Comparison of ENCODE assay signal across 9 mouse cellular contexts in genomic region chr11:95012075-95012474, GRCm38 (mm10). TPM values are rescaled to one million over a fixed set of nuclear protein-coding genes. Genes with fewer than 3 reads are reported as not detected.
DNase-seq lines count a peak whose midpoint lies in the region; ATAC-seq and TF ChIP-seq lines count a peak whose summit lies in the region.
"Had no signal": no experiment of that assay in that cellular context is flagged by ENCODE, and none has a peak within 500 bp of the region (broad histone marks: within the 10 kb centered on the region; RNA-seq: fewer than 3 reads in every experiment).

No protein-coding gene starts in this region.

- peaks cover 48% of the 10 kb centered on the region for H3K4me1 ChIP-seq in kidney, embryonic 15.5 days
- H3K4me1 ChIP-seq in forebrain, postnatal 0 days (ENCODE audit: insufficient read depth): peaks cover 26% of the 10 kb centered on the region
- H3K4me1 ChIP-seq in liver, embryonic 16.5 days (ENCODE audit: control insufficient read depth, low read depth, low read length): peaks cover 64% of the 10 kb centered on the region

- no peak for TF ChIP-seq CTCF in forebrain, postnatal 0 days (IDR thresholded peaks at IDR 0.05; ENCODE audit: low read depth)

- H3K27ac ChIP-seq in kidney, embryonic 15.5 days: peak overlapping the region; percentile 22; the same call in 1 of the 2 replicates
- no peak overlapping the region for H3K27ac ChIP-seq in forebrain, postnatal 0 days (ENCODE audit: low read depth, low read length)
- peak overlapping the region; percentile 98 for H3K27ac ChIP-seq in liver, embryonic 16.5 days (ENCODE audit: low read length)
- H3K27ac ChIP-seq: macrophage had no signal

- H3K9me3 ChIP-seq in kidney, embryonic 15.5 days (replicated peaks): no peaks in the 10 kb centered on the region
- H3K9me3 ChIP-seq in forebrain, postnatal 0 days (ENCODE audit: low read length): no peaks in the 10 kb centered on the region
- H3K9me3 ChIP-seq in liver, embryonic 16.5 days (replicated peaks; ENCODE audit: control insufficient read depth, low read length): no peaks in the 10 kb centered on the region

- H3K4me3 ChIP-seq in kidney, embryonic 15.5 days (replicated peaks): no peak overlapping the region
- H3K4me3 ChIP-seq in forebrain, postnatal 0 days (ENCODE audit: low read depth, low read length): peak overlapping the region; percentile 90
- peak overlapping the region; percentile 71 for H3K4me3 ChIP-seq in liver, embryonic 16.5 days (ENCODE audit: low read depth, low read length)

- peak; percentile 61; the same call in 1 of the 2 replicates for ATAC-seq in kidney, embryonic 15.5 days (replicated peaks; ENCODE audit: low FRiP score)
- no peak for ATAC-seq in forebrain, postnatal 0 days
- ATAC-seq in liver, embryonic 16.5 days (ENCODE audit: low read depth): peak; percentile 96

- H3K27me3 ChIP-seq in kidney, embryonic 15.5 days: no peaks in the 10 kb centered on the region
- H3K27me3 ChIP-seq in forebrain, postnatal 0 days (ENCODE audit: insufficient read depth, low read length): no peaks in the 10 kb centered on the region
- no peaks in the 10 kb centered on the region for H3K27me3 ChIP-seq in liver, embryonic 16.5 days (ENCODE audit: control insufficient read depth, insufficient read depth, low read depth, low read length)

- no peak overlapping the region for H3K9ac ChIP-seq in kidney, embryonic 15.5 days
- peak overlapping the region; percentile 98 for H3K9ac ChIP-seq in forebrain, postnatal 0 days
- H3K9ac ChIP-seq in liver, embryonic 16.5 days (ENCODE audit: low read depth, low read length): peak overlapping the region; percentile 85

- intact Hi-C loops in heart, postnatal 36 days (cut with DNase I): loop anchor here (2.0 kb wide), 1 partner anchor 27 kb away; no protein-coding TSS in a partner anchor

- DNase-seq in kidney, postnatal 36 days: no peak
- DNase-seq in forebrain, postnatal 0 days: no peak
- peak; percentile 80 to 86 for DNase-seq in spleen, postnatal 4 days (ENCODE audit: low spot score in 2 of 2)
- no peak for DNase-seq in ovary, adult 18-20 months (ENCODE audit: low spot score)
- DNase-seq in urinary bladder, postnatal 14 days (ENCODE audit: low spot score): no peak
- no peak for DNase-seq in heart, postnatal 36 days

- H3K4me2 ChIP-seq in kidney, embryonic 15.5 days: peak overlapping the region; percentile 90
- H3K4me2 ChIP-seq in forebrain, postnatal 0 days (ENCODE audit: low read depth): peak overlapping the region; percentile 71
- H3K4me2 ChIP-seq in liver, embryonic 16.5 days (ENCODE audit: low read depth, low read length): peak overlapping the region; percentile 70

- 48% methylated on average over 3 of the region's 3 CpGs for WGBS in kidney, embryonic 15.5 days
- 52% methylated on average over 3 of the region's 3 CpGs for WGBS in forebrain, postnatal 0 days
- WGBS in liver, embryonic 16.5 days (ENCODE audit: insufficient replicate concordance): 19% methylated on average over 3 of the region's 3 CpGs

- peaks cover 37% of the 10 kb centered on the region for H3K36me3 ChIP-seq in kidney, embryonic 15.5 days
- H3K36me3 ChIP-seq in forebrain, postnatal 0 days (ENCODE audit: insufficient read depth): peaks cover 17% of the 10 kb centered on the region
- H3K36me3 ChIP-seq in liver, embryonic 16.5 days (ENCODE audit: control insufficient read depth, insufficient read depth): peaks cover 13% of the 10 kb centered on the region

RNA-seq across cellular contexts. Expression of gene Samd14, which starts 2.4 kb away (rescaled TPM):
- polyA plus RNA-seq in kidney, embryonic 15.5 days (2015; fragmentation: Nextera tagmentation; extraction: Ambion mirVana): 16.9 and 21.2 TPM in 2 replicates
- total RNA-seq in forebrain, postnatal 0 days (2014; rRNA removed): 145 and 150 TPM in 2 replicates
- 113 and 130 TPM in 2 replicates for polyA plus RNA-seq in forebrain, postnatal 0 days (2015; fragmentation: Nextera tagmentation; extraction: Ambion mirVana)
- polyA plus RNA-seq in liver, embryonic 16.5 days (2015; fragmentation: Nextera tagmentation; extraction: Ambion mirVana): 27.2 and 34.7 TPM in 2 replicates
- 1 to 10 TPM; 1.2 to 1.3 TPM for total RNA-seq in heart, postnatal 36 days (2021)

RNA-seq across cellular contexts. Expression of gene Ppp1r9b, which starts 21.2 kb away (rescaled TPM):
- polyA plus RNA-seq in kidney, embryonic 15.5 days (2015; fragmentation: Nextera tagmentation; extraction: Ambion mirVana): 10.0 and 10.6 TPM in 2 replicates
- total RNA-seq in forebrain, postnatal 0 days (2014; rRNA removed): 184 and 202 TPM in 2 replicates
- 22.3 and 24.9 TPM in 2 replicates for polyA plus RNA-seq in forebrain, postnatal 0 days (2015; fragmentation: Nextera tagmentation; extraction: Ambion mirVana)
- 7.1 and 7.6 TPM in 2 replicates for polyA plus RNA-seq in liver, embryonic 16.5 days (2015; fragmentation: Nextera tagmentation; extraction: Ambion mirVana)
- 10 to 100 TPM; 46.3 to 50.8 TPM for total RNA-seq in heart, postnatal 36 days (2021)

RNA-seq across cellular contexts. Expression of gene Pdk2, which starts 29.1 kb away (rescaled TPM):
- polyA plus RNA-seq in kidney, embryonic 15.5 days (2015; fragmentation: Nextera tagmentation; extraction: Ambion mirVana): 49.4 and 56.2 TPM in 2 replicates
- total RNA-seq in forebrain, postnatal 0 days (2014; rRNA removed): 6.9 and 10.2 TPM in 2 replicates
- 31.9 and 38.1 TPM in 2 replicates for polyA plus RNA-seq in forebrain, postnatal 0 days (2015; fragmentation: Nextera tagmentation; extraction: Ambion mirVana)
- polyA plus RNA-seq in liver, embryonic 16.5 days (2015; fragmentation: Nextera tagmentation; extraction: Ambion mirVana): 10.7 and 13.9 TPM in 2 replicates
- 100 to 1,000 TPM; 439 to 481 TPM for total RNA-seq in heart, postnatal 36 days (2021)

RNA-seq across cellular contexts. Expression of gene Sgca, which starts 35.9 kb away (rescaled TPM):
- polyA plus RNA-seq in kidney, embryonic 15.5 days (2015; fragmentation: Nextera tagmentation; extraction: Ambion mirVana): 1.2 and 1.7 TPM in 2 replicates
- total RNA-seq in forebrain, postnatal 0 days (2014; rRNA removed): 0.15 TPM in 1 of 2 replicates, not detected in the other
- polyA plus RNA-seq in forebrain, postnatal 0 days (2015; fragmentation: Nextera tagmentation; extraction: Ambion mirVana): 0.09 and 0.13 TPM in 2 replicates
- polyA plus RNA-seq in liver, embryonic 16.5 days (2015; fragmentation: Nextera tagmentation; extraction: Ambion mirVana): 0.86 and 0.96 TPM in 2 replicates
- 100 to 1,000 TPM; 185 to 189 TPM for total RNA-seq in heart, postnatal 36 days (2021)
- polyA plus RNA-seq: macrophage had no signal

RNA-seq across cellular contexts. Expression of gene Hils1, which starts 44.7 kb away (rescaled TPM):
- not detected in 2 replicates for polyA plus RNA-seq in kidney, embryonic 15.5 days (2015; fragmentation: Nextera tagmentation; extraction: Ambion mirVana)
- not detected in 2 replicates for total RNA-seq in forebrain, postnatal 0 days (2014; rRNA removed)
- polyA plus RNA-seq in forebrain, postnatal 0 days (2015; fragmentation: Nextera tagmentation; extraction: Ambion mirVana): not detected in 2 replicates
- not detected in 2 replicates for polyA plus RNA-seq in liver, embryonic 16.5 days (2015; fragmentation: Nextera tagmentation; extraction: Ambion mirVana)
- total RNA-seq in heart, postnatal 36 days (2021): not detected
- polyA plus RNA-seq: macrophage had no signal

Comparison
In these comparisons a context has a peak if more than half of its experiments do, and no peak if none do; other contexts are left out.
1. DNase-seq: peak in spleen, postnatal 4 days (2 of 2); none in kidney, postnatal 36 days (0 of 2), forebrain, postnatal 0 days (single experiment), ovary, adult 18-20 months (single experiment), urinary bladder, postnatal 14 days (single experiment) and heart, postnatal 36 days (0 of 2).
2. Peak in every context shown above with its lines, with median percentiles within 50 percentile points of each other: H3K4me2 ChIP-seq.